Mouse (Mus musculus): ENCODE results near the gene Ptpn20.

Ptpn20 gene

DNA sequence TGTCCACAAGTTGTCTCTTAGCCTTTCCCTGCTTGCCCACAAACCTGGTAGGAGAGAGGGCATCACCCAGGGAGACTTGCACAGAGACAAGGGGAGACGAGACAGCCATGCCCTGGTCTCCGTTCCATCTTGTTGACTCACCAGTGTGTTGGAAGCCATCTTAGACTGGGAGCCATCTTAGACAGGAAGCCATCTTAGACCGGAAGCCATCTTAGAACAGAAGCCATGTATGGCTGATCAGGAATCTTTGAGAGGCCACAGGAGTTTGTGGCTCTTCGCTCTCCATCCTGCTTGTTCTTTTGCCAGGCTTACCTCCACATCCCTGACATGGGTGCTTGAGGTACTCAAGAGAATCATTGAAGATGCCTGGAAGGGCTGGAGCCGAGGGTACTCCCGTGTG lies 89.0 kb downstream of the Ptpn20 start:
- no peak for DNase-seq

GRCm38 (mm10) chr14:33678740-33679139 lies 89.7 kb downstream of the Ptpn20 start:
- DNase-seq: no peak

DNA sequence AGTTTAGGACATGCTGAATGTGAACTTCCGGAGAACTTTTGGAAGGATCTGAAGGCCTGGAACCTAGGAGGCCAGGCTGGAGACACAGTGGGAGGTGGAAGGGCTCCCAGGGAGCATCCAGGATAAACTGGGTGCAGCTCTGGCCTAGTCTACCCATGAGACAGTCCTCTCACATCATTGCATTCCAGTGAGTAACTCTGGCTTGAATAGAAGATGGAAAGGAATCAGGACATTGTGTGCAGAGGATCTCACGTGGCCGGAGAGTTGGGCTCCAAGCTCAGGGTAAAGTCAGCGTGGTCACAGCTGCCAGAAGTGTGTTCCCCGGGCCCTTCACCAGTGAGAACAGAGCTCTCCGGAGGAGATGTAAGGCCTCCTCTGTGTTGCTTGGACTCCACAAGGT lies 91.6 kb downstream of the Ptpn20 start:
- no peak for DNase-seq

- DNase-seq: no peak
Measured at GRCm38 (mm10) chr14:33682768-33683167, 93.8 kb downstream of the Ptpn20 start.

DNA sequence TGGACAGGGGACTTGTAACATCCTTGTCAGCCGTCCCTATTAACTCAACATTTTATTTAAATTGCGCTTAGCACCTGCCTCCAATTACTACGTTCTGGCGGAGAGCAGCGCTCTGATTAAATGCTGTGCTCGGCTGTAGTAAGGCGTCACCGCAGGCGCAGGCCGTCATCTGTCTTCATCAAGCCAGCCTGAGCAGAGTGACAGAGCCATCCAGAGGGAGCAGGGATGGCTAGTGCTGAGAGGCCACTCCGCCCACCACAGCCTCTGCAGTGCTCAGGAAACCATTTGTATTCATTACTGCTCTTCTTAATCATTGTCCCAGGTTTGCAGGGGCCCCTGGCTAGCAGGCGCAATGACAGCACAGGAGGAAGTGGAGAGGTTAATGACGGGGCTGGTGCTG lies 94.7 kb downstream of the Ptpn20 start:
- DNase-seq: peak; percentile 60

DNA sequence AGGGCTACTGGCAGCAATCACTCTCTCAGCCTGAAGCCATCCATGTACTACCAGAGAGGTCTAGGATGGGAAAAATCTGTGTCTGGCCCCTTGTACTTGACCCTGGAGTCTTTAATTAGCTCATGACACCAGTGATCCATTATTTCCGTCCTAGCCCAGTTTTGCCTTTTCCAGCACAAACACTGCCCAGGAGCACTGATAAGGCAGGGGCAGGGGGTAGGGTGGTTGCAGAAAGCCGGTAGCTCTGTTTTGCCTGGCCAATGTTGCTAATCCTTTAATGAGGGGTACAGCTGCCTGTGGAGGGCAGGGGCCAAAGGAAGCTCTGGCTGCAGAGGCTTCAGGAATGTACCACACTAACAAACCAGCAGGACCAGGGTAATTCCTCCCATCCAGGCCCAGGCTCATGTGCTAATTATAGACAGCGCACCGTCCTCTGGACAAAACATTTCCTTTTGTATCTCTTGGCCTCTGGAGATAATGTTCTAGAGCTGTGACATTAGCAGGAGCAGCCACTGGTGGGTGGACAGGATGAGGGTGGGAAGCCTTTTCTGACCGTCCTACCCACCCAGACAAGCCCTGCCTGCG lies 98.5 kb downstream of the Ptpn20 start:
- peak; percentile 29 for DNase-seq

- DNase-seq: no peak
Measured at GRCm38 (mm10) chr14:33689044-33689443, 100.0 kb downstream of the Ptpn20 start.

Data from retina, postnatal 1 day (tissue).